Mouse (Mus musculus) G1E (cell line): Measurements from ENCODE around the gene Tbx1. TPM values are rescaled to one million over a fixed set of nuclear protein-coding genes. Genes with fewer than 3 reads are reported as not detected.

ENCODE experiments used
- ATAC-seq: 2 replicates; pipeline ENCODE4 v1.8.0; 2016; ENCODE audit warnings: mild to moderate bottlenecking; ENCODE audit not compliant: insufficient number of reproducible peaks, poor library complexity, low FRiP score, severe bottlenecking; ENCODE audit errors: extremely low read depth
- DNase-seq: peaks from one replicate; pipeline ENCODE4 v3.0.0; 2012; ENCODE audit warnings: low spot score
- H3K27me3 ChIP-seq: 2 replicates; pipeline ENCODE4 v1.6.1; 2012; ENCODE audit warnings: mild to moderate bottlenecking, low read length, inconsistent platforms; ENCODE audit not compliant: insufficient read depth
- H3K36me3 ChIP-seq: replicated peaks from 2 replicates; pipeline ENCODE3; 2012; ENCODE audit warnings: mild to moderate bottlenecking, inconsistent platforms
- H3K4me1 ChIP-seq: 2 replicates; pipeline ENCODE4 v1.6.1; 2012; ENCODE audit warnings: low read depth, low read length, inconsistent platforms, mixed read lengths; ENCODE audit not compliant: insufficient read depth
- H3K4me3 ChIP-seq: 2 replicates; pipeline ENCODE4 v1.5.1; 2012; ENCODE audit warnings: low read depth, mild to moderate bottlenecking, inconsistent platforms, low read length, moderate library complexity, mixed read lengths
- H3K9me3 ChIP-seq: replicated peaks from 2 replicates; pipeline ENCODE4 v1.6.1; 2012; ENCODE audit warnings: inconsistent platforms
- CTCF ChIP-seq: IDR thresholded peaks from 2 replicates; pipeline ENCODE4 v1.5.1; 2012; ENCODE audit warnings: low read depth, low read length, inconsistent platforms, mixed read lengths
- GATA1 ChIP-seq: IDR thresholded peaks from 2 replicates; pipeline ENCODE4 v1.6.1; 2012; ENCODE audit warnings: borderline replicate concordance, low read length, inconsistent platforms, mixed read lengths
- GATA2 ChIP-seq: IDR thresholded peaks from 2 replicates; pipeline ENCODE4 v1.6.1; 2012; ENCODE audit warnings: low read depth, low read length, inconsistent platforms, borderline replicate concordance
- POLR2AphosphoS5 ChIP-seq: IDR thresholded peaks from 2 replicates; pipeline ENCODE4 v1.6.1; 2012; ENCODE audit warnings: low read depth, low read length, inconsistent platforms; ENCODE audit not compliant: insufficient replicate concordance
- TAL1 ChIP-seq: conservative IDR thresholded peaks from 2 replicates; pipeline ENCODE4 v1.6.1; 2012; ENCODE audit warnings: low read depth, low read length, inconsistent platforms, mixed read lengths
- polyA plus RNA-seq: library from polyadenylated mRNA; stranded (reverse); fragments of >175 nt; gene quantifications from 2 replicates; pipeline ENCODE4 v1.2.3, GENCODE M21; 2012
- total RNA-seq, 2 experiments: library from RNA; stranded (forward) in 1 of 2; stranded (reverse) in 1 of 2; fragments of 200-1000 nt in 1 of 2; fragments of >200 nt in 1 of 2; fragmentation: Nextera tagmentation in 1 of 2; gene quantifications; 2 replicates each; pipeline ENCODE4 v1.2.3; 2014 to 2017

The Tbx1 gene
- total and polyA plus RNA-seq, 3 experiments, result 0.11 TPM; not detected in 2

GRCm38 (mm10) chr16:18608226-18608625 lies 17.8 kb upstream of the Tbx1 start:
- no peak for ATAC-seq
- Histone ChIP-seq H3K9me3 (no peaks in the 10 kb centered on the region), H3K4me1 (no peaks in the 10 kb centered on the region), H3K36me3 (no peaks in the 10 kb centered on the region), H3K27me3 (peaks cover 67% of the 10 kb centered on the region), H3K4me3 (no peak overlapping the region)
- DNase-seq, result no peak
- TF ChIP-seq GATA2 (no peak), GATA1 (no peak), CTCF (no peak), TAL1 (no peak), POLR2AphosphoS5 (no peak)

DNA sequence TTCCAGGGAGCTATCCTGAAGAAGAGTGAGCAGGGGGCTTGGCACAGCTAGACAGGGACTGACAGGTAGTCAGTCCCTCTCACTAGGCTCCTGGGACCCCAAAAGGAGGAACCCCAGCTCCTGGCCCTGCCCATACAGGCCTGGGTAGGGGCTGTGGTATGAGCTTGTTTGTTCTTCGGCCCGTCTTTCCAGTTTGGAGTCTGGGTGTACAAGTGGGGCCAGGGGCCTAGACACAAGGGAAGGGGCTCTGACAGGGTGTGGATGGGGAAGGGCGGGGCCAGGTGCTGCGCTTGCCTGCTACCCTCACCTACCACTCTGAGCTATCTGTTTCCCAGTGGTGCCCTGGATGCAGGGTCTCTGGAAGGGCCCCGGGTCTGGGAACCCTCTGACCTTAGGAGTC lies 15.2 kb upstream of the Tbx1 start:
- H3K4me1 ChIP-seq, result no peaks in the 10 kb centered on the region
- ATAC-seq, result no peak
- no peaks in the 10 kb centered on the region for H3K9me3 ChIP-seq
- no peak overlapping the region for H3K4me3 ChIP-seq
- no peak for DNase-seq
- peaks cover 48% of the 10 kb centered on the region for H3K27me3 ChIP-seq
- no peaks in the 10 kb centered on the region for H3K36me3 ChIP-seq
- no peak for TF ChIP-seq TAL1

GRCm38 (mm10) chr16:18604267-18604701 lies 13.8 kb upstream of the Tbx1 start:
- no peak overlapping the region for H3K4me3 ChIP-seq
- no peaks in the 10 kb centered on the region for H3K9me3 ChIP-seq
- H3K36me3 ChIP-seq, result no peaks in the 10 kb centered on the region
- TF ChIP-seq POLR2AphosphoS5 (no peak), GATA1 (no peak), CTCF (no peak), GATA2 (no peak), TAL1 (no peak)
- no peak for DNase-seq
- H3K4me1 ChIP-seq, result no peaks in the 10 kb centered on the region
- peaks cover 38% of the 10 kb centered on the region for H3K27me3 ChIP-seq
- ATAC-seq, result no peak

DNA sequence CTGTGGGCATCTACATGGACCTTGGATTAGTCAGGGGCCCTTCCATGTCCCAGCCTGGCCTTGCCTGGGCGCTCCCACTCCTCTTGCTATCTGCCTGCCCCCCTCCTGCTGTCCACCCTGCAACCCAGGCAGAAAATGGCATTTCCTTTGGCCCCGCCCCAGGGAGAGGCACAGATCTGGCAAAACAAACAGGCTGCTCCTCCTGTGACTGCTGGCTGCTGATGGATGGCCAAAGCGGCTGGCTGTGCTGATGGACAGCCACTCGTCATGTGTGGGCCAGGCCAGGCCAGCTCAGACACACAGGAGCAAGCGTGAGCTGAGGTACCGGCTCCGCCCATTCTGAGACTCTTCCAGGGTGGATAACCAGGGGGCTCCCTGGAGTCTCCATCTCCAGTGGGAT lies 11.0 kb upstream of the Tbx1 start:
- TF ChIP-seq GATA2 (no peak), TAL1 (no peak), CTCF (no peak), GATA1 (no peak), POLR2AphosphoS5 (no peak)
- no peaks in the 10 kb centered on the region for H3K4me1 ChIP-seq
- peaks cover 30% of the 10 kb centered on the region for H3K27me3 ChIP-seq
- DNase-seq (no peak), ATAC-seq (no peak)
- H3K36me3 ChIP-seq, result no peaks in the 10 kb centered on the region
- H3K4me3 ChIP-seq, result no peak overlapping the region
- H3K9me3 ChIP-seq, result no peaks in the 10 kb centered on the region

GRCm38 (mm10) chr16:18598006-18598405 lies 7.5 kb upstream of the Tbx1 start:
- no peaks in the 10 kb centered on the region for H3K4me1 ChIP-seq
- ATAC-seq, result no peak
- H3K4me3 ChIP-seq, result no peak overlapping the region
- peaks cover 29% of the 10 kb centered on the region for H3K27me3 ChIP-seq
- H3K36me3 ChIP-seq, result no peaks in the 10 kb centered on the region
- no peaks in the 10 kb centered on the region for H3K9me3 ChIP-seq
- no peak for DNase-seq
- TF ChIP-seq POLR2AphosphoS5 (no peak), GATA2 (no peak), GATA1 (no peak), TAL1 (no peak), CTCF (no peak)

DNA sequence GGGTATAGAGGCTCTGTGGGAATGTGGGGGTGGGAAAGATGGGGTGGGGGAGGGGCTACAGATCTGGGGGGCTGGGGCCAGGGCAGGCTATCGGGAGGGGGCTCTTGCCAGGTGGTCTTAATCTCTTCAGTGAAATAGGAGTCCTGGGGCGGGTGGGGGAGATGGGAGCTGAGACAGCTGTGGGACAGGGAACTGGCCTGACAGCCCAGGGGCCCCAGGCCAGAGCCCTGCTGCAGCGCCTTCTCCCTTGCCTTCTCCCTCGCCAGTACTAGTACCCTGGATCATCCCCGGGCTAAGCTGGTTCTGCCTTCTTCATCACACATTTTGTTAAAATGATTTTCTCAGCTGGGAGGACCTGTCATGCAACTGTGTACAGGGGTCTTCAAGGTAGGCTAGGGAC lies 5.8 kb upstream of the Tbx1 start:
- DNase-seq, result no peak
- Histone ChIP-seq H3K36me3 (no peaks in the 10 kb centered on the region), H3K9me3 (no peaks in the 10 kb centered on the region), H3K4me1 (no peaks in the 10 kb centered on the region), H3K4me3 (no peak overlapping the region), H3K27me3 (peaks cover 35% of the 10 kb centered on the region)
- TF ChIP-seq GATA1, result no peak
- TF ChIP-seq GATA2, result no peak
- no peak for TF ChIP-seq TAL1
- no peak for TF ChIP-seq CTCF
- no peak for TF ChIP-seq POLR2AphosphoS5
- no peak for ATAC-seq

DNA sequence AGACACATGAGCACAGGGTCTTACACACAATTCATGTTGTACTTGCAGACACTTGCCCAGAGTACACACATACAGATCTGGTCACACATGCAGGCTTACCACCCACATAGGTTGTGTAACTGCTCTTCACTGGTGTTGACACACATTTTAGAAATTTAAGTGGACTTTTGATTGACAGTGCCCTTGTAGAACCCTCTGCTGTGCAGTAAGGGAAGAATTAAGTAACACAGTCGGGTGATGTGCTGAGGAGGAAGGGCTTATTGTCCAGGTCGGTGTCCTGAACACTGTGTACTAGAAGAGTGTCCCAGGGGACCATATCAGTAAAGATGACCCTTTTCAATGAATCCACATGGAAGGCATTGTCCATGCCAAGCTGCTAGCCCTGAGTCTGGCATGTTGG lies 3.5 kb upstream of the Tbx1 start:
- ATAC-seq, result no peak
- no peaks in the 10 kb centered on the region for H3K4me1 ChIP-seq
- TF ChIP-seq GATA2, result no peak
- no peak for TF ChIP-seq POLR2AphosphoS5
- no peak for TF ChIP-seq CTCF
- TF ChIP-seq GATA1, result no peak
- TF ChIP-seq TAL1, result no peak
- no peaks in the 10 kb centered on the region for H3K9me3 ChIP-seq
- no peak overlapping the region for H3K4me3 ChIP-seq
- peaks cover 52% of the 10 kb centered on the region for H3K27me3 ChIP-seq
- no peaks in the 10 kb centered on the region for H3K36me3 ChIP-seq
- no peak for DNase-seq
